Mouse (Mus musculus) left cerebral cortex, postnatal 25 days (tissue): ENCODE results near the gene Gsx2. TPM values are rescaled to one million over a fixed set of nuclear protein-coding genes. Genes with fewer than 3 reads are reported as not detected.

Experiments used
- DNase-seq, 2 experiments: peaks; one replicate each; pipeline ENCODE4 v3.0.0; 2022; ENCODE audit warnings: low spot score in 2 of 2, mixed read lengths in 1 of 2
- intact Hi-C: fragments of 180-260 bp; cut with DNase I; formaldehyde crosslinking; loops from one replicate; pipeline ENCODE4 v1.15.1; 2025
- total RNA-seq, 2 experiments: library from RNA; stranded (reverse); gene quantifications; 2 replicates each; pipeline ENCODE4 v1.2.3; 2021

Gene Gsx2
- not detected for total RNA-seq

- no peak for DNase-seq
- intact Hi-C loops: no loop called here
Observed at GRCm38 (mm10) chr5:75075383-75075941, at the start of gene Gsx2. TSS of gene Gsx2 (plus strand) at chr5:75075601.

GRCm38 (mm10) chr5:75035475-75035874 is 39.9 kb upstream of the Gsx2 start:
- intact Hi-C loops: no loop called here

GRCm38 (mm10) chr5:75039307-75039706 is 36.1 kb upstream of the Gsx2 start:
- DNase-seq: no peak
- intact Hi-C loops: no loop called here

More at GRCm38 (mm10) chr5:75035475-75035874, 39.9 kb upstream of the Gsx2 start:
- no peak for DNase-seq

GRCm38 (mm10) chr5:75043011-75043445 is 32.4 kb upstream of the Gsx2 start:
- intact Hi-C loops: loop anchor here (5.0 to 10.0 kb wide), 2 partner anchors 101 to 408 kb away; no protein-coding TSS in a partner anchor
- no peak for DNase-seq

GRCm38 (mm10) chr5:75043621-75044301 is 31.6 kb upstream of the Gsx2 start:
- DNase-seq: peak; percentile 17 to 23
- intact Hi-C loops: loop anchor here (5.0 to 10.0 kb wide), 2 partner anchors 101 to 409 kb away; no protein-coding TSS in a partner anchor

- peak; percentile 80 to 85 for DNase-seq
- intact Hi-C loops: loop anchor here (5.0 to 10.0 kb wide), 2 partner anchors 102 to 410 kb away; no protein-coding TSS in a partner anchor
Observed at GRCm38 (mm10) chr5:75044310-75044904, 31.0 kb upstream of the Gsx2 start, which contains the start of gene Chic2. TSS of gene Chic2 (minus strand) at chr5:75044774.

- intact Hi-C loops: loop anchor here (10.0 kb wide), 1 partner anchor 411 kb away; no protein-coding TSS in a partner anchor
- no peak for DNase-seq
Observed at GRCm38 (mm10) chr5:75045371-75045770, 30.0 kb upstream of the Gsx2 start.

- peak in 1 of 2 experiments; percentile 73 for DNase-seq
- intact Hi-C loops: loop anchor here (10.0 kb wide), 1 partner anchor 412 kb away; no protein-coding TSS in a partner anchor
Observed at GRCm38 (mm10) chr5:75046681-75047321, 28.6 kb upstream of the Gsx2 start.

- DNase-seq: no peak
- intact Hi-C loops: no loop called here
Observed at GRCm38 (mm10) chr5:75051109-75051508, 24.3 kb upstream of the Gsx2 start.

- DNase-seq: no peak
- intact Hi-C loops: no loop called here
Observed at GRCm38 (mm10) chr5:75063177-75063576, 12.2 kb upstream of the Gsx2 start.

GRCm38 (mm10) chr5:75066715-75067114 is 8.7 kb upstream of the Gsx2 start:
- intact Hi-C loops: no loop called here
- DNase-seq: no peak

- intact Hi-C loops: no loop called here
- DNase-seq: no peak
Observed at GRCm38 (mm10) chr5:75067125-75067756, 8.2 kb upstream of the Gsx2 start.

GRCm38 (mm10) chr5:75070132-75070531 is 5.3 kb upstream of the Gsx2 start:
- DNase-seq: no peak
- intact Hi-C loops: loop anchor here (5.0 kb wide), 1 partner anchor 123 kb away; no protein-coding TSS in a partner anchor

- no peak for DNase-seq
- intact Hi-C loops: loop anchor here (5.0 kb wide), 1 partner anchor 124 kb away; no protein-coding TSS in a partner anchor
Observed at GRCm38 (mm10) chr5:75070656-75071375, 4.6 kb upstream of the Gsx2 start.

GRCm38 (mm10) chr5:75071951-75072350 is 3.5 kb upstream of the Gsx2 start:
- no peak for DNase-seq
- intact Hi-C loops: loop anchor here (5.0 kb wide), 1 partner anchor 125 kb away; no protein-coding TSS in a partner anchor

GRCm38 (mm10) chr5:75072532-75072931 is 2.9 kb upstream of the Gsx2 start:
- no peak for DNase-seq
- intact Hi-C loops: loop anchor here (5.0 kb wide), 1 partner anchor 125 kb away; no protein-coding TSS in a partner anchor

GRCm38 (mm10) chr5:75073167-75073566 is 2.2 kb upstream of the Gsx2 start:
- DNase-seq: no peak

GRCm38 (mm10) chr5:75073684-75074083 is 1.7 kb upstream of the Gsx2 start:
- intact Hi-C loops: loop anchor here (5.0 kb wide), 1 partner anchor 126 kb away; no protein-coding TSS in a partner anchor
- no peak for DNase-seq

More at GRCm38 (mm10) chr5:75073167-75073566, 2.2 kb upstream of the Gsx2 start:
- intact Hi-C loops: loop anchor here (5.0 kb wide), 1 partner anchor 126 kb away; no protein-coding TSS in a partner anchor
